Mouse (Mus musculus) liver, embryonic 12.5 days (tissue): ENCODE measurements around the gene Zfp963. TPM values are rescaled to one million over a fixed set of nuclear protein-coding genes. Genes with fewer than 3 reads are reported as not detected.

Experiments used
- ATAC-seq: fragments of 200-750 bp; cut with Nextera tagmentation; 2 replicates; pipeline ENCODE4 v1.8.0; 2017; ENCODE audit warnings: moderate number of reproducible peaks, mild to moderate bottlenecking, moderate library complexity
- H3K27ac ChIP-seq: fragments of 300-500 bp; sonication (generic); 2 replicates; pipeline ENCODE4 v1.5.1; 2016; ENCODE audit warnings: mild to moderate bottlenecking
- H3K27me3 ChIP-seq: fragments of 300-500 bp; sonication (generic); replicated peaks from 2 replicates; pipeline ENCODE4 v1.6.1; 2016; ENCODE audit warnings: mild to moderate bottlenecking, moderate library complexity
- H3K36me3 ChIP-seq: fragments of 300-500 bp; sonication (generic); 2 replicates; pipeline ENCODE4 v1.6.1; 2016; ENCODE audit warnings: mild to moderate bottlenecking, moderate library complexity
- H3K4me1 ChIP-seq: fragments of 300-500 bp; sonication (generic); 2 replicates; pipeline ENCODE4 v1.6.1; 2016
- H3K4me2 ChIP-seq: fragments of 300-500 bp; sonication (generic); 2 replicates; pipeline ENCODE4 v1.6.1; 2016; ENCODE audit warnings: mild to moderate bottlenecking, moderate library complexity
- H3K4me3 ChIP-seq: fragments of 300-500 bp; sonication (generic); 2 replicates; pipeline ENCODE4 v1.5.1; 2016; ENCODE audit warnings: mild to moderate bottlenecking, moderate library complexity
- H3K9ac ChIP-seq: fragments of 300-500 bp; sonication (generic); 2 replicates; pipeline ENCODE4 v1.6.1; 2016; ENCODE audit warnings: mild to moderate bottlenecking, moderate library complexity
- H3K9me3 ChIP-seq: fragments of 300-500 bp; sonication (generic); replicated peaks from 2 replicates; pipeline ENCODE4 v1.6.1; 2016; ENCODE audit warnings: mild to moderate bottlenecking, moderate library complexity
- WGBS: fragments of 180-500 bp; shearing (Covaris S2); methylation state at CpG from one replicate; pipeline ENCODE4 v1.1.7; 2016; ENCODE audit not compliant: insufficient replicate concordance; 5-methylcytosine and 5-hydroxymethylcytosine counted together
- polyA plus RNA-seq: library from polyadenylated mRNA; unstranded; fragments of >200 nt; fragmentation: Nextera tagmentation; extraction: Ambion mirVana; gene quantifications from 2 replicates; pipeline ENCODE4 v1.2.1, GENCODE M21; 2016

The Zfp963 gene
- polyA plus RNA-seq, 1 experiment from 2014 or later, result 1.8 TPM

DNA sequence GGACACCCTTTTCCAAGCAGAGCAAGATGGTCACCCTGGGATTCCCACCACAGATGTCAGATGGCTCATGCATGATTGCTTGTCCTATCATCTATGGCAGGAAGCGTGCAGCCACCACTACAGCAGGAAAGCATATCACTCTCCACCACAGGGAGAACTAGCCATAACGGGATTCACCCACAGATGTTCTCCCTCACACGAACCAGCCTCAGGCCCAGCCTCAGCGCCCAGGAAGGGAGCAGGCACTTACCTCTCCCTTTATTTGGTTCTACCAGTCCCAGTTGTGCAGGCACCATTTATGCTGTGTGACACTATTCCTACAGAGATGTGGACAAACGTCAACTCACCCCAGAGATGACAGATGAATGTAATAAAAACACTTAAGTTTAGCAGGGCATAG lies 39.3 kb upstream of the Zfp963 start:
- peak overlapping the region; percentile 87; the same call in 1 of the 2 replicates for H3K4me2 ChIP-seq
- peaks cover 14% of the 10 kb centered on the region for H3K36me3 ChIP-seq
- H3K27ac ChIP-seq, result peak overlapping the region; percentile 99; the same call in 1 of the 2 replicates

DNA sequence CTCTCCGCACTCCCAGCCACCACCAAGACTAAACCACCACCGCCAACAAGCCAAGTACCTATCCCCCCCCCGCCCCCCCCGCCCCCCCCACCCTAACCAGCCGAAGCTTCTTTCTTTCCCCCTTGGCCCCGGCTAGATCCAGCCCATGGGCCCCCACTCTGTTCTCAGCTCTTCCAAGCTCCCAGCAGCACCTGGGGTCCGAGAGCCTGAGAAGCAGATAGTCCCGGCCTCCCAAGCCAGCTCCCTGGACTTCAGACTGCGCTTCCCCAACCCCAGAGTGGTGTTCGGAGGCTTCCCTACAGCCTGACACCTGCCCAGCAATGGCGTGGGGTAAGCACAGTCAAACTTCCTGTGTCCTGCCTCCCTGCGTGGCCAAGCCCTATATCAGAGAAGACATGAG lies 27.3 kb upstream of the Zfp963 start:
- 68% methylated on average over 9 of the region's 12 CpGs for WGBS
- Histone ChIP-seq H3K4me1 (peaks cover 32% of the 10 kb centered on the region), H3K27ac (no peak overlapping the region), H3K36me3 (peaks cover 8% of the 10 kb centered on the region), H3K4me3 (no peak overlapping the region), H3K4me2 (no peak overlapping the region), H3K9me3 (no peaks in the 10 kb centered on the region), H3K9ac (no peak overlapping the region), H3K27me3 (no peaks in the 10 kb centered on the region)
- ATAC-seq, result no peak

More for the DNA sequence above, 39.3 kb upstream of the Zfp963 start:
- Histone ChIP-seq H3K27me3 (no peaks in the 10 kb centered on the region), H3K9me3 (no peaks in the 10 kb centered on the region), H3K9ac (peak overlapping the region; percentile 14; the same call in 1 of the 2 replicates), H3K4me1 (peaks cover 36% of the 10 kb centered on the region), H3K4me3 (no peak overlapping the region)
- 33% methylated on average over 5 of the region's 5 CpGs for WGBS
- ATAC-seq, result no peak

DNA sequence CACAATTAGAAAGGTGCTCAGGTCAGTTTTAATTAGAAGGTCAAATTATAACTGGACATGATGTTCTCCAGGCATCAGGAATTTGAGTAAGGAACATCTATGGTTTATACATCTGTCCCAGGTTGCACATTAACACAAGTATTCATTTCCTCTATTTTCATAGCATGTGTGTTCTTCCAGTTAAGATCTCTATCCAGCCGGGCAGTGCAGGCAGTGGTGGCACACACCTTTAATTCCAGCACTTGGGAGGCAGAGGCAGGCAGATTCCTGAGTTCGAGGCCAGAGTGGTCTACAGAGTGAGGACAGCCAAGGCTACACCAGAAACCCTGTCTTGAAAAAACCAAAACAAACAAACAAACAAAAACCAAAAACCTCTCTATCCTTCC lies 25.4 kb upstream of the Zfp963 start:
- no peaks in the 10 kb centered on the region for H3K9me3 ChIP-seq
- H3K4me1 ChIP-seq, result peaks cover 47% of the 10 kb centered on the region
- H3K4me2 ChIP-seq, result peak overlapping the region; percentile 77
- WGBS, result 32% methylated on average over 2 of the region's 2 CpGs
- H3K36me3 ChIP-seq, result peaks cover 23% of the 10 kb centered on the region
- 0 out of 2 replicates have a peak, but pooled peaks have one; percentile 3 for ATAC-seq
- H3K9ac ChIP-seq, result peak overlapping the region; percentile 9
- H3K27me3 ChIP-seq, result no peaks in the 10 kb centered on the region
- peak overlapping the region; percentile 79 for H3K4me3 ChIP-seq
- H3K27ac ChIP-seq, result peak overlapping the region; percentile 61

DNA sequence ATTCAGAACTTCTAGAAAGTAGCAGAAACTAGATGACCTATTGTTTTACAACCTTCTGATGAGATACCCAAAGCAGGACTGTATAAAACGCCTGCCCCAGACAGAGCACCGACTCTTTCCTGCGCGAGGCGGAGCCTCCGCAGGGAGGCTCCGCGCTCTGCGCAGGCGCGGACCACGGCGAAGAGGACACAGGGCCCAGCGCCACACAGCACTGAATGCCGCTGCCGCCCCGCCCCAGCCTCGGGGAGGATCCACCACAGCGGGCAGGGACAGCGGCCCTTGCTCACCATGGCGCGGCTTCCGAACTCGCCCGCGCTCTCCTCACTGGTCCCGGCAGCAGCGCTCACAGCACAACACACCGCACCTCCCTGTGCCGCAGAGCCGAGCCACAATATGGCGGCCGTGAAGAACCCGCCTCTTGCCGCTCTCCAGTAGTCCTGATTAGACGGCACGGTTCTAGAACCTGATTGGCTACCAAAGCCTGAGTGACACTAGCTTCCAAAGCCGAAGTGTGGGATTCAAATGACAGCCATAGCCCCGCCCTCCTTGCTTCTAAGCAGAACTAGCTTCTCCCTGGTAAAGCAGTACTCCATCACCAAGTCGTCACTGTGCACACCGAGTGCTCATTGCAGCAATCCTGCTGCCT lies 24.9 kb upstream of the Zfp963 start, which contains the start of gene Gm20422:
Gene Gm20422 (minus strand): TSS at position 384 of the 646 bp plus-strand sequence.
- Histone ChIP-seq H3K4me3 (peak within 1 kb of the TSS; percentile 79), H3K9me3 (no peaks in the 10 kb centered on the region), H3K4me1 (peaks cover 50% of the 10 kb centered on the region), H3K36me3 (peaks cover 28% of the 10 kb centered on the region), H3K27ac (peak within 1 kb of the TSS; percentile 98), H3K27me3 (no peaks in the 10 kb centered on the region), H3K4me2 (peak within 1 kb of the TSS; percentile 77), H3K9ac (peak within 1 kb of the TSS; percentile 90)
- peak; percentile 98 for ATAC-seq
- under 1% methylated on average over 41 of the region's 41 CpGs for WGBS

DNA sequence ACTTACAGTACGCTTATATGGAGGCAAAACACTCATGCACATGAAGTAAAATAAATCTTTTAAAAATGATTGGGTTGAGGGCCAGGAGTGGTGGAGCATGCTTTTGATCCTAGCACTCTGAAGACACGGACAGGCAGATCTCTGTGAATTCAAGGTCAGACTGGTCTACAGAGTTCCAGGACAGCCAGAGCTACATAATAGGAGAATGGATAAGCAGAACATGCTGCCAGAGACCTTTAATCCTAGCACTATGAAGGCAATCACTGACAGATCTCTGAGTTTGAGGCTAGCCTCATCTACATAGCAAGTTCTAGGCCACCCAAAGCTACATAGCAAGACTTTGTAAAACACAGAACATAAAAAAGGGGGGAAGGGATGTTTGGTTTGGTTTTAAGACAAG lies 22.3 kb upstream of the Zfp963 start:
- Histone ChIP-seq H3K9ac (no peak overlapping the region), H3K27me3 (no peaks in the 10 kb centered on the region), H3K4me2 (no peak overlapping the region), H3K36me3 (peaks cover 53% of the 10 kb centered on the region), H3K4me1 (peaks cover 50% of the 10 kb centered on the region), H3K4me3 (no peak overlapping the region), H3K9me3 (no peaks in the 10 kb centered on the region), H3K27ac (no peak overlapping the region)
- 91% methylated on average over 2 of the region's 2 CpGs for WGBS
- no peak for ATAC-seq

DNA sequence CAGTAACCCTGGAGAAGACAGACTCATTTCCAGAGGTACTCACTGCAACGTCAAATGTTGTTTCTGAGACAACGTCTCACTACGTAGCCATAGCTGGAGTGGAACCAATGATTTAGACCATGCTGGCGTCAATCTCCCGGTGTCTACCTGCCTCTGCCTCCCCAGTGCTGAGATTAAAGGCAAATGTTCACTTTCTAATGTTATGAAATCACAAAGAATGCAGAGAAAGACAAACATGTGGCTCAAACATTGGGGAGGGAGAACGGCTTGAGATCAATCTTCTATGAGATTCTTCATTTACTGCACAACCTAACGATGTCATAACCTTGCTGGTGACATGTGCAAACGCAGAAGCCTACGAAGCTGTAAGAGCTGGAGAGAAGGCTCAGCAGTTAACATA lies 21.5 kb upstream of the Zfp963 start:
- Histone ChIP-seq H3K27me3 (no peaks in the 10 kb centered on the region), H3K4me2 (no peak overlapping the region), H3K36me3 (peaks cover 62% of the 10 kb centered on the region), H3K4me3 (no peak overlapping the region), H3K4me1 (peaks cover 50% of the 10 kb centered on the region), H3K9ac (no peak overlapping the region), H3K9me3 (peaks cover 5% of the 10 kb centered on the region), H3K27ac (no peak overlapping the region)
- 82% methylated on average over 9 of the region's 9 CpGs for WGBS
- ATAC-seq, result no peak

DNA sequence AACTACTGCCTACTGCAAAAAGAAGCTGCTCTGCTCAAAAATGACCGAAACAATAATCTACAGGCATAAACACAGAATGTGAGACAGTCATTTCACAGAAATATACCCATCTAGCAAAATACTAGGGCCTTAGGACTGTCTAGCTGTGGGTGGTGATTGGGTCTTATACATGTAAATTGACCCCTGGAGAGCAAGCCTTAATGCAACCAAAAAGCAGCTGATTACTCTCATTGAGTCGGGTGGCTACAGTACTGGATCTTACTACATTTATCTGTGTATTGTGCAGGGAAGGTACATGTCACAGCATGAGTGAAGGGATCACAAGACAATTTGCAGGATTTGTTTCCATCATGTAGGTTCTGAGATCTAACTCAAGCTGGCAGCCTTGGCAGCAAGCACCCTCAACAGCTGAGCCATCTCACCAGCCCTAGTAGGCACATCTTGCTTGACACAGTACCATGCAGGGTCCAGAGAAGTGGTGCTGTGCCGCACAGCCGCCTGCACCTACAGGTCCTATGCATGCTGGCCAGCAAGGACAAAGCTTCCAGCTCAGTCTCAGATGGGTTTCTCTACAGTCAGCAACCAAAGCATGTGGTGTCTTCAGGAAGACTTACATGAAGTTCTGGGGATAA lies 12.2 kb upstream of the Zfp963 start:
- peaks cover 12% of the 10 kb centered on the region for H3K9me3 ChIP-seq
- H3K4me1 ChIP-seq, result no peaks in the 10 kb centered on the region
- ATAC-seq, result no peak
- no peaks in the 10 kb centered on the region for H3K27me3 ChIP-seq
- no peak overlapping the region for H3K9ac ChIP-seq
- H3K4me2 ChIP-seq, result no peak overlapping the region
- WGBS, result 87% methylated on average over 4 of the region's 4 CpGs
- no peak overlapping the region for H3K4me3 ChIP-seq
- no peak overlapping the region for H3K27ac ChIP-seq
- peaks cover 82% of the 10 kb centered on the region for H3K36me3 ChIP-seq

DNA sequence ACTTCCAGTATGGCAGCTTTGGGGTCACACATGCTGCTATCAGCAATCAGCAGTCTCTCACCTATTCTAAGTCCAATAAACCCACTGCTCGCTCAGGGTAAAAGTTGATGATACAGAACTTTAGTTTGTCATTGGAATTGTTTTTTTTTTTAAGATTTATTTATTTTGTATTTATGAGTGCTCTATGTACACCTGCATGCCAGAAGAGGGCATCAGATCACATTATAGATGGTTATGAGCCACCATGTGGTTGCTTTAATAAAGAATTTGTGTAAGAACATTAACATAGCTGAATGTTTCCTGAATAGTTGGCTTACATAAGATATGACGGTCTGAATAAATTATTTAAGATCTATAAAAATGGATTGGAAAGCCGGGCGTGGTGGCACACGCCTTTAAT lies 8.5 kb upstream of the Zfp963 start:
- Histone ChIP-seq H3K9me3 (no peaks in the 10 kb centered on the region), H3K27ac (no peak overlapping the region), H3K9ac (no peak overlapping the region), H3K27me3 (no peaks in the 10 kb centered on the region), H3K4me3 (no peak overlapping the region), H3K4me2 (no peak overlapping the region), H3K4me1 (peaks cover 10% of the 10 kb centered on the region), H3K36me3 (peaks cover 64% of the 10 kb centered on the region)
- no peak for ATAC-seq
- WGBS, result 81% methylated on average over 5 of the region's 5 CpGs

DNA sequence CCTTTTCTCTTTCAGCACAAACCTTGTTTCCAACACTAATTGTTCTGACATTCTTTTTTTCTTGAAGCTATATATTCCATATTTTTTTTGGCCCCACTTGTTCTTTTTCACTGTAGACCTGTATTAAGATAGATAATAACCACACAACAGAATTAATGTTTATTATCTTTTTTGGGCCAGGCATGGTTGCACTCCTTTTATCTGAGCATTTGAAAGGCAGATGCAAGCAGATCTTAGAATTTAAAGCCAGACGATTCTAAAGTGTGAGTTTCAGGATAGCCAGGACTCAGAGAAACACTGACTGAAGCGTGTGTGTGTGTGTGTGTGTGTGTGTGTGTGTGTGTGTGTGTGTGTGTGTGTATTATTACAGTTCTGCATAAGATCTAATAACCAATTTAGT lies 2.7 kb upstream of the Zfp963 start:
- Histone ChIP-seq H3K36me3 (peaks cover 22% of the 10 kb centered on the region), H3K9ac (peak overlapping the region; percentile 31; the same call in 1 of the 2 replicates), H3K9me3 (no peaks in the 10 kb centered on the region), H3K4me3 (no peak overlapping the region), H3K27me3 (no peaks in the 10 kb centered on the region), H3K4me2 (peak overlapping the region; percentile 28; the same call in 1 of the 2 replicates), H3K4me1 (peaks cover 55% of the 10 kb centered on the region), H3K27ac (peak overlapping the region; percentile 73)
- WGBS, result 33% methylated on average over 2 of the region's 2 CpGs
- ATAC-seq, result no peak

DNA sequence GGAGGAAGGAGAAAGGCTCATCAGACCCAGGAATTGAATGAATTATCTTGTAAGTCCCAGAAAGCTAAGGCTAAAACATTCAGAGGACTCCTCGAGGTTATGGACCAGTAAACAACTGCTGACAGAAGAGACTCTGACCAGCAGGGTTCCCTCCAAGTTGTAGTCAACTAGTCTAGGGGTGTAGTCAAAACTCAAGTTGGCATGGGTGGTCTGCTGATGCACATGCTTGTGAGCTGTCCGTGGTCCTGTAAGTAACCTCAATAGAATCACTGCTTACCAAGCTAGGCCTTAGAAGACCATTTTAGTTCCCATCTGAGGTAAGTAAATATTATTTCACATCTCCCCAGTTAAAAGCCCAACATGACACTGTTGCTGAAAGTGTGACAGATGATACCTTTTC lies 8.5 kb downstream of the Zfp963 start:
- H3K4me3 ChIP-seq, result no peak overlapping the region
- peaks cover 14% of the 10 kb centered on the region for H3K36me3 ChIP-seq
- no peaks in the 10 kb centered on the region for H3K27me3 ChIP-seq
- ATAC-seq, result no peak
- no peak overlapping the region for H3K9ac ChIP-seq
- WGBS, result 69% methylated on average over 2 of the region's 2 CpGs
- H3K4me2 ChIP-seq, result no peak overlapping the region
- H3K27ac ChIP-seq, result no peak overlapping the region
- H3K4me1 ChIP-seq, result 0 out of 2 replicates have a peak, but pooled peaks cover 3% of the 10 kb centered on the region
- H3K9me3 ChIP-seq, result no peaks in the 10 kb centered on the region

DNA sequence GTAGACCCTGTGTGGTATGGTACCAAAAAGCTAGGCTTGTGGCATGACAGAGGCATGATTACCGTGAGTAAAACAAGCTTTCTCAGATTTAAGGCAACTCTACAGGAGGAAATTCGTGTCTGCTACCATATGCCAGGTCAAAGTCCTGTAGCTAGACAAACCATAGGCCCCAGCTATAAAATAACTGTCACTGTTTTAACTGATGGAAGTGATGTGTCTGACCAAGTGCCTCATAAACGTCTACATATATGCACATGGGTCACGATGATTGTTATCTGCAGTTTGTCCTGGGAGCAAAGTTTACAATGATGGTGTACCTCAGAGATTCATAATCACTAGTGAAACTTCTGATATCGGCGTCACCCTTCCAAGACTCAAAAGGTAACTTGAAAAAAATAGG lies 9.0 kb downstream of the Zfp963 start:
- Histone ChIP-seq H3K9me3 (no peaks in the 10 kb centered on the region), H3K4me3 (no peak overlapping the region), H3K9ac (no peak overlapping the region), H3K36me3 (peaks cover 14% of the 10 kb centered on the region), H3K4me2 (no peak overlapping the region), H3K4me1 (0 out of 2 replicates have a peak, but pooled peaks cover 3% of the 10 kb centered on the region), H3K27me3 (no peaks in the 10 kb centered on the region), H3K27ac (no peak overlapping the region)
- ATAC-seq, result no peak
- 71% methylated on average over 6 of the region's 6 CpGs for WGBS

DNA sequence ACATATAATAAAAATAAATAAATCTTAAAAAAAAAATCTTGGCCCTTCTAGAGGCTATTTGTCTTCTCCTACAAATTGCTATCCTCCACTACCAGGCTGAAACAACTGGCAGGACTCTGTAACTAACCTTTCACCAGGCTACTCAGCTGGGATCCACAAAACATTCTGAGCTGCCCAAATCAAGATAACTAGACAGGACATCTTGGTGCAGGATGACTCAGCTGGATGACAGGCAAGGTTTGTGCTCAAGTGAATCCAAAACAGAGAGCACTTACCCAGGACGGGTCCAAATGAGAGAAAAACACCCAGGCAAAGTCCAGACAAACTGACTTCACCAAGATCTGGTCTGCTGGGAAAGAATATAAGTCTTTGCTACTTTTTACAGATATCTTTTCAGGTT lies 14.3 kb downstream of the Zfp963 start:
- ATAC-seq, result no peak
- Histone ChIP-seq H3K9ac (no peak overlapping the region), H3K36me3 (no peaks in the 10 kb centered on the region), H3K4me2 (no peak overlapping the region), H3K27me3 (no peaks in the 10 kb centered on the region), H3K9me3 (no peaks in the 10 kb centered on the region), H3K27ac (no peak overlapping the region), H3K4me3 (no peak overlapping the region), H3K4me1 (peaks cover 9% of the 10 kb centered on the region)
- 43% methylated on average over 1 of the region's 1 CpGs for WGBS
